Mouse (Mus musculus) small intestine, adult 2 months (tissue): ENCODE results near the gene Get4.

Experiments
- CTCF ChIP-seq: fragments of 200-500 bp; IDR thresholded peaks from 2 replicates; pipeline ENCODE4 v1.5.1; 2012; ENCODE audit warnings: low read depth, mild to moderate bottlenecking, control low read depth, inconsistent platforms, low read length, moderate library complexity, mixed read lengths; ENCODE audit not compliant: insufficient replicate concordance, insufficient read length; ENCODE audit errors: extremely low read depth
- POLR2A ChIP-seq: fragments of 200-500 bp; IDR thresholded peaks from 2 replicates; pipeline ENCODE4 v1.6.1; 2012; ENCODE audit warnings: low read depth, mild to moderate bottlenecking, control low read depth, inconsistent platforms, low read length, moderate library complexity

DNA sequence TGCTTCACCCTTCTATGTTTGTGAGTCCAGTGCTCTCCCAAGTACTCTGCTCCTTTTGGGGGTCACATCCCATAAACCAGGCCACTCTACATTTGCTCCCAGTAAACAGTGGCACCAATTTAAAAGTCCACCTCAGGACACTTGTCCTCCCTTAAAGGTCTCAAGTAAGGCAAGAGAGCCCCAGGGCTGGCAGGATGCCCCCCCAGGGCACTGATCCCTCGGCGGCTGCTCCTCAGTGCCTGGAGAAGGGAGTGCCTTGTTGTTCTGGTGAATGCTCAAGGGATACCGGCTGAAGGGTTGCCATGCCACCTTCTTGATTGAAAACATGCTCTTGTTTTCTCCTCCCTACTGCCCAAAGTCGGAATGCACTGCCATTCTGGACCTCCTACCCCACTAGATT, 46.0 kb upstream of the Get4 start:
- no peak for TF ChIP-seq POLR2A
- TF ChIP-seq CTCF, result no peak
